Mouse (Mus musculus) adrenal gland, adult 8-10 months (tissue): ENCODE measurements around the gene Gramd1b. TPM values are rescaled to one million over a fixed set of nuclear protein-coding genes. Genes with fewer than 3 reads are reported as not detected.

ENCODE experiments used
- DNase-seq: peaks from one replicate; pipeline ENCODE4 v3.0.0; 2022
- total RNA-seq, 4 experiments: library from RNA; stranded (reverse); gene quantifications; 2 replicates each; pipeline ENCODE4 v1.2.4; 2022

Gramd1b gene
- total RNA-seq, 4 experiments from 2014 or later = 341 to 857 (median 612) TPM

GRCm38 (mm10) chr9:40249106-40249505 lies 282.1 kb downstream of the Gramd1b start:
- no peak for DNase-seq

DNA sequence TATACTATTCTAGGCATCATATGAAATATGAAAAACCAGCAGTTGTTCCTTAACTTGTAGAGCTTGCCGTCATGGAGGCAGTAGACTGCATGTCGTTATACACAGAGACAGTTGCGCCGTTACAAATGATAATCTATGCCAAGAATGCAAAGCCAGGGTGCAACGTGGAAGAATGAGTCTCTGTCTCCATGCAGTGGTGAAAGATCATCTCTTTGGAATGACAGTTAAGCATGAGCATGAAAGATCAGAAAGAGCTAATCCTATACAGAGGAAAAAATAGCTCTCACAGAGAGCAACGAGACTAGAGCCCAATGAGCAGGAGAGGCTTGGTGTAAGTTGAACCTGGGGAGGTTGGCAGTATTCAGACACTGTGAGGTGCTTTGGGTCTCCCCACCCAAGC lies 284.5 kb downstream of the Gramd1b start:
- DNase-seq = no peak

- DNase-seq = no peak
Observed at GRCm38 (mm10) chr9:40245974-40246665, 285.1 kb downstream of the Gramd1b start.

GRCm38 (mm10) chr9:40245466-40245865 lies 285.7 kb downstream of the Gramd1b start:
- no peak for DNase-seq

Other genes starting within 250 kb of the Gramd1b start
- gene Gm21915, start 139.2 kb upstream of the Gramd1b start, total RNA-seq = not detected
- gene Clmp, start 154.6 kb upstream of the Gramd1b start, total RNA-seq = 10 to 100 TPM in 1 of 4 experiments, 1 to 10 TPM in 3; 3.5 to 10.5 (median 5.9) TPM